Mouse (Mus musculus) intestine, postnatal 0 days (tissue): ENCODE results near the gene Apeh. TPM values are rescaled to one million over a fixed set of nuclear protein-coding genes. Genes with fewer than 3 reads are reported as not detected.

Source experiments
- ATAC-seq: fragments of 200-750 bp; cut with Nextera tagmentation; 2 replicates; pipeline ENCODE4 v1.8.0; 2017; ENCODE audit warnings: mild to moderate bottlenecking, moderate TSS enrichment, moderate library complexity
- H3K27ac ChIP-seq: fragments of 300-500 bp; sonication (generic); 2 replicates; pipeline ENCODE4 v1.5.1; 2014; ENCODE audit warnings: mild to moderate bottlenecking, low read depth, low read length, moderate library complexity
- H3K27me3 ChIP-seq: fragments of 300-500 bp; sonication (generic); replicated peaks from 2 replicates; pipeline ENCODE4 v1.6.1; 2014; ENCODE audit warnings: low read length, mixed read lengths; ENCODE audit not compliant: control insufficient read depth, insufficient read depth
- H3K36me3 ChIP-seq: fragments of 300-500 bp; sonication (generic); 2 replicates; pipeline ENCODE4 v1.6.1; 2014; ENCODE audit warnings: mild to moderate bottlenecking, moderate library complexity; ENCODE audit not compliant: control insufficient read depth, insufficient read depth
- H3K4me1 ChIP-seq: fragments of 300-500 bp; sonication (generic); replicated peaks from 2 replicates; pipeline ENCODE4 v1.6.1; 2014; ENCODE audit warnings: antibody characterized with exemption, low read length, mixed read lengths; ENCODE audit not compliant: control insufficient read depth, insufficient read depth
- H3K4me2 ChIP-seq: fragments of 300-500 bp; sonication (generic); replicated peaks from 2 replicates; pipeline ENCODE4 v1.6.1; 2014; ENCODE audit warnings: low read depth, mild to moderate bottlenecking, moderate library complexity
- H3K4me3 ChIP-seq: fragments of 300-500 bp; sonication (generic); 2 replicates; pipeline ENCODE4 v1.5.1; 2014; ENCODE audit warnings: low read depth, low read length
- H3K9ac ChIP-seq: fragments of 300-500 bp; sonication (generic); 2 replicates; pipeline ENCODE4 v1.6.1; 2014; ENCODE audit warnings: mild to moderate bottlenecking, low read depth, low read length
- H3K9me3 ChIP-seq: fragments of 300-500 bp; sonication (generic); 2 replicates; pipeline ENCODE4 v1.6.1; 2016; ENCODE audit warnings: mixed run types; ENCODE audit not compliant: control insufficient read depth
- CTCF ChIP-seq: sonication (generic); IDR thresholded peaks from 2 replicates; pipeline ENCODE4 v1.5.1; 2016; ENCODE audit warnings: low read depth, mild to moderate bottlenecking, control low read depth, antibody characterized with exemption, moderate library complexity
- WGBS: fragments of 180-500 bp; shearing (Covaris S2); extraction: QIAGEN DNeasy Blood & Tissue Kit; methylation state at CpG from one replicate; pipeline ENCODE4 v1.1.7; 2014; 5-methylcytosine and 5-hydroxymethylcytosine counted together
- polyA plus RNA-seq: library from polyadenylated mRNA; unstranded; fragments of >200 nt; fragmentation: Nextera tagmentation; extraction: Ambion mirVana; gene quantifications from 2 replicates; pipeline ENCODE4 v1.2.1, GENCODE M21; 2015

Gene Apeh
- polyA plus RNA-seq, 1 experiment from 2014 or later: 82.6 TPM

DNA sequence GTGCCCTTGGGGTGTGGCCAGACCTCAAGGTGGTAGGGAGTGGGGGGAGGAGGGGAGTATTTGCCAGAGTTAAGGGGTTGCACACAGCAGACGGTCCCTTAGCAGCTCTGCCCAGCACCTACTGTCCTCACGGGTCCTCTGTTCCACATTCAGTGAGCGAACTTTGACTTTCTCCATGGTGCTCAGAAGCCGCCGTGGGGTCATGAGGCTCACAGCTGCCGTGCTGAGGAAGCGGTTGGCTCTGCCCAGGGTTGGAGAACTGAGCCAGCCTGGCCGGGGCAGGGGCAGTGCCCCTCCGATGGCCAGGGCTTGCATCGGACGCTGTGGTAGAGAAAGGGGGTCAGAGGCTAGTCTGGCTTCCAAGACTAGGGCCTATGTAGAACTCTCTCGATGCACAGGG is 31.0 kb downstream of the Apeh start:
- no peak overlapping the region for H3K4me2 ChIP-seq
- no peak overlapping the region for H3K9ac ChIP-seq
- no peak overlapping the region for H3K27ac ChIP-seq
- no peak overlapping the region for H3K4me3 ChIP-seq
- no peak for TF ChIP-seq CTCF
- peaks cover 62% of the 10 kb centered on the region for H3K36me3 ChIP-seq
- no peak for ATAC-seq
- no peaks in the 10 kb centered on the region for H3K9me3 ChIP-seq
- H3K4me1 ChIP-seq: no peaks in the 10 kb centered on the region
- 87% methylated on average over 12 of the region's 12 CpGs for WGBS
- no peaks in the 10 kb centered on the region for H3K27me3 ChIP-seq

DNA sequence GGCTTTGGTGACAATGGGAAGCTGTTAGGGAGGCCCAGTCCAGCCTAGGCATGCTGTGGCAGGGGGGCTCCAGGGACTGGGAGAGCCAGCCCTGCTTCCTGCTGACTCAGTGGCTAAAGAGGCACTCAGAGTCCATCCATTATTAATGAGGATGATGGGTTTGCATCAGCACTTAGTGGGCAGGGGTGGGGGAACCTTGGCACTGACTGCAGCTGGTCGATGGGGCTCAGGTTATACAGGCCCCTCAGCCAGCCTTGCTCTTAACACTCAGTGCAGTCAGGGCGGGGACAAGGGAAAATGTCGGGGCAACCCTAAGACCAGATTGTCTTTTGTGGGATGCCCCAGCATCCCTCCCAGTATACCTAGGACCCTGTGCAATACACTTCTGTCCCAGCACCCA is 32.3 kb downstream of the Apeh start:
- no peak overlapping the region for H3K4me2 ChIP-seq
- H3K36me3 ChIP-seq: peaks cover 74% of the 10 kb centered on the region
- TF ChIP-seq CTCF: no peak
- no peak for ATAC-seq
- H3K9me3 ChIP-seq: no peaks in the 10 kb centered on the region
- 83% methylated on average over 3 of the region's 3 CpGs for WGBS
- no peaks in the 10 kb centered on the region for H3K4me1 ChIP-seq
- H3K9ac ChIP-seq: no peak overlapping the region
- no peak overlapping the region for H3K4me3 ChIP-seq
- H3K27ac ChIP-seq: no peak overlapping the region; the same call in 1 of the 2 replicates
- no peaks in the 10 kb centered on the region for H3K27me3 ChIP-seq

DNA sequence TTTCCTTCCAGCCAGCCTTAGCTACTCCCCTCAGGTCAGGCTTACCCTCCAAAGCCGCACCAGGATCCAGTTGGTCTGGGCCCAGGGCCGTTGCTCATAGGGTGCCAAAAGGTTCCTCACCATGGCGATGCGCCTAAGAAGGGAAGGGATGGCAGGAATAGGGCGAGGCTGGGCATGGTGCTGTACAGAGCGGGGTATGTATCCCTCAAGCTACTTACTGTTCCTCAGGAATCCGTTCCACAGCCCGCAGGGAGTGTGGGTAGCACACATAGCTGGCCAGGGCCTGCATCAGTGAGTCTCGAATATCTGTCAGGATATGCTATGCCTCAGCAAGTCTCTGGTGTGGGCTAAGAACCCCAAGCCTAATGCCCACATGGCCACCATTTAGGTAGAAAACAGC is 36.1 kb downstream of the Apeh start:
- 95% methylated on average over 9 of the region's 9 CpGs for WGBS
- ATAC-seq: no peak

DNA sequence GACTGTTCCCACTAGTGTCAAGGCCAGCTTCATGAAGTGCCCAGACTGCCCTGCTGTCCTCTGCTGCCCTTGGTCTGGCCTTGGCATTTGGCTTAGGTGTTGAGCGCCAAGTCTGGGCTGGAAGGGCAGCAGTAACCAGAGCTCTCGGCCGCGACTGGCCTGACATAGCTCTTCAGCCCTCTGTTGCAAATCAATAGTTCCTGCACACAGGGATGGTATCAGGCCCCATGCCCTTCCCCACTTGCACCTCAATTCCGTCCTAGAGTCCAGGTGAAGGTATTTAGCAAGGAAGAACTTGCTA is 37.2 kb downstream of the Apeh start:
- Histone ChIP-seq H3K4me1 (no peaks in the 10 kb centered on the region), H3K27me3 (no peaks in the 10 kb centered on the region), H3K4me2 (no peak overlapping the region), H3K9me3 (no peaks in the 10 kb centered on the region), H3K36me3 (peaks cover 77% of the 10 kb centered on the region), H3K4me3 (no peak overlapping the region), H3K27ac (no peak overlapping the region), H3K9ac (no peak overlapping the region)
- no peak for ATAC-seq
- 92% methylated on average over 5 of the region's 5 CpGs for WGBS
- no peak for TF ChIP-seq CTCF

More for the DNA sequence above, 36.1 kb downstream of the Apeh start:
- Histone ChIP-seq H3K4me2 (no peak overlapping the region), H3K9ac (no peak overlapping the region), H3K36me3 (peaks cover 85% of the 10 kb centered on the region), H3K4me1 (no peaks in the 10 kb centered on the region), H3K27me3 (no peaks in the 10 kb centered on the region), H3K4me3 (no peak overlapping the region), H3K27ac (no peak overlapping the region), H3K9me3 (no peaks in the 10 kb centered on the region)
- no peak for TF ChIP-seq CTCF

DNA sequence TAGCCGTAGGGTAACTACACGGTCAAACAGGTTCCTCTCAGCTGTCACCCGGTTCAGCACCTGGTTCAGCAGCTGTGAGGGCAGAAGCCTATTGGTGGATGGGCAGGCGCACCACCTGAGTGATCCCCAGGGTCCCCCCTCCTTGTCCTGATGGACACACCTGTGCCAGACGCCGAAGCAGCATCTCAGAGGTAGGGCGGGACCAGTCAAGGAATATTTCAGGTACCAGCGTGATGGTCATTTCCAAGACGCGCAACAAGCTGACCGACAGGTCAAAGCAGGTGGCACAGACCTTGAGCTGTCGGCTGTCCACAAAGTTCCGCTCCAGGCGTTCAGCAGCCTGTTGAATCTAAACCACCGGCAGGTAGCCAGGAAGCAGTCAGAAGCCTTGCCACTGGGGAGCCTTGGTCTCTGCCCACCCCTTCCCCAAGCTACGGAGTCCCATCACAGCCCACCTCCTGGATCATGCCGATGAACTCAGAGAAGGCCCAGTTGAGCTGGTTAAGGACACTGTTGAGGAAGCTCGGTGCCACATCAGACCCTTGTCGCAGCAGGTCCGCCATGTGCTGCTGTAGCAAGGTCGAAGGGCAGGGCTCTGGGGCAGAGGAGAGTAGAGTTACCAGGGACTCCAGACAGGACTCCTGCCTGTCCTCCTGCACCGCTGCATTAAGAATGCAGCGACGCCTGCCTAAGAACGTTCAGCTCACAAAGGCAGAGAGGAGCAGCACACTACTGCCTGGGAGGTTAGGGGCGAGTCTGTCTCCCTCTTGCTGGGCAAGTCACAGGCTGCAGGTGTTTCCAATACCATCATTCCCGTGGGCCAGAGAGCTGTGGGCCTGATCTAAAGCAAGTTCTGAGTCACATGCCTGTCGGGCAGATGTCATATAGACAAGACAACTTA is 37.8 kb downstream of the Apeh start:
- H3K36me3 ChIP-seq: peaks cover 75% of the 10 kb centered on the region
- H3K9ac ChIP-seq: no peak overlapping the region
- WGBS: 80% methylated on average over 28 of the region's 28 CpGs
- no peaks in the 10 kb centered on the region for H3K27me3 ChIP-seq
- no peak for TF ChIP-seq CTCF
- no peak overlapping the region for H3K27ac ChIP-seq
- H3K4me1 ChIP-seq: no peaks in the 10 kb centered on the region
- no peak overlapping the region for H3K4me3 ChIP-seq
- no peak overlapping the region for H3K4me2 ChIP-seq
- ATAC-seq: no peak
- H3K9me3 ChIP-seq: no peaks in the 10 kb centered on the region

DNA sequence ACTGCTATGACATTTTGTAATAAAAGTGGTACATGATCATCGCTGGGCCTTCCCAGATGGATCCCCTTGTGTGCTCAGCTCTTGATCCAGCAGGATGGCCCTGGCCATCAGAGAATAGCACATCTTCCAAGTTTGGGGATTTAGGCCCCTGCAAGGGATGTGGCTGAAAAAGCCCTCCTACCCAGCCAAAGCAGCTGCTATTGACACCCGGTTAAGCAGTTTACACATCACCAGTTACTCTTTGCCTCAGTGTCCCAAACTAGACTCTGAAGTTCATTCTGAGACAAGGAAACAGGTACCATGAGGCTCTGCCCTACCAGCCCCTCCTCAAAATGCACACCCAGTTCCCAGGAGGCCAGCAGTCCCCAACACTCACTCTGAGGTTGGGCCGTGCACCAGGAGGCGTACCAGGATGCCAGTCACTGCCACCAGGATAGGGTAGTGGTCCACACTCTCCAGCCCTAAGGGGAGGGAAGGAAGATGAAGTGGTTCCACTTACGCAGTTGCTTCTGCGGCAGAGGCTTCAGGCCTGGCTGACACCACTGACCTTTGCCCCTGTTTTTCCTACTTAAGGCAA is 38.7 kb downstream of the Apeh start:
- TF ChIP-seq CTCF: no peak
- no peak overlapping the region for H3K4me3 ChIP-seq
- ATAC-seq: no peak
- H3K9me3 ChIP-seq: no peaks in the 10 kb centered on the region
- H3K27me3 ChIP-seq: no peaks in the 10 kb centered on the region
- WGBS: 88% methylated on average over 6 of the region's 6 CpGs
- peaks cover 79% of the 10 kb centered on the region for H3K36me3 ChIP-seq
- no peak overlapping the region for H3K27ac ChIP-seq
- no peaks in the 10 kb centered on the region for H3K4me1 ChIP-seq
- H3K9ac ChIP-seq: no peak overlapping the region; the same call in 1 of the 2 replicates
- H3K4me2 ChIP-seq: no peak overlapping the region
